In genomic region chr11:102981151-102981890, GRCm38 (mm10) we compare ENCODE assay signal across 33 mouse cellular contexts. TPM values are rescaled to one million over a fixed set of nuclear protein-coding genes. Genes with fewer than 3 reads are reported as not detected.
DNase-seq lines count a peak whose midpoint lies in the region; ATAC-seq and TF ChIP-seq lines count a peak whose summit lies in the region.
"Had no signal": no experiment of that assay in that cellular context is flagged by ENCODE, and none has a peak within 500 bp of the region (broad histone marks: within the 10 kb centered on the region; RNA-seq: fewer than 3 reads in every experiment).

No protein-coding gene starts in this region.

- H3K79me3 ChIP-seq in C2C12 (ENCODE audit: low read depth) = no peaks in the 10 kb centered on the region

- intact Hi-C loops in heart, postnatal 36 days (cut with DNase I) = no loop called here

- H3K36me3 ChIP-seq in C2C12 (ENCODE audit: control insufficient read depth, insufficient read depth) = no peaks in the 10 kb centered on the region
- no peaks in the 10 kb centered on the region for H3K36me3 ChIP-seq in forebrain, embryonic 13.5 days (ENCODE audit: poor library complexity, severe bottlenecking)
- H3K36me3 ChIP-seq: embryonic facial prominence, embryonic 10.5 days; embryonic facial prominence, embryonic 15.5 days; forebrain, embryonic 12.5 days; hindbrain, embryonic 15.5 days; limb, embryonic 12.5 days; liver, embryonic 15.5 days; midbrain, embryonic 15.5 days; neural tube, embryonic 12.5 days had no signal

- H3K27ac ChIP-seq in forebrain, embryonic 13.5 days = no peak overlapping the region
- H3K27ac ChIP-seq: embryonic facial prominence, embryonic 10.5 days; embryonic facial prominence, embryonic 15.5 days; forebrain, embryonic 12.5 days; hindbrain, embryonic 15.5 days; left cerebral cortex, adult 2 months; limb, embryonic 12.5 days; liver, embryonic 15.5 days; midbrain, embryonic 15.5 days; neural tube, embryonic 12.5 days; stomach, postnatal 0 days had no signal

- no peaks in the 10 kb centered on the region for H3K79me2 ChIP-seq in C2C12 (ENCODE audit: control insufficient read depth, insufficient read depth)

- H3ac ChIP-seq in C2C12 (ENCODE audit: control insufficient read depth, insufficient read length, low read depth) = no peak overlapping the region

- H3K9ac ChIP-seq in forebrain, embryonic 13.5 days = no peak overlapping the region
- H3K9ac ChIP-seq: embryonic facial prominence, embryonic 15.5 days; forebrain, embryonic 12.5 days; hindbrain, embryonic 15.5 days; limb, embryonic 12.5 days; liver, embryonic 15.5 days; lung, embryonic 14.5 days; midbrain, embryonic 15.5 days; neural tube, embryonic 12.5 days had no signal

- no peaks in the 10 kb centered on the region for H3K27me3 ChIP-seq in C2C12 (ENCODE audit: control insufficient read depth, insufficient read depth, insufficient read length)
- H3K27me3 ChIP-seq in forebrain, embryonic 13.5 days = peaks cover 3% of the 10 kb centered on the region; the same call in 1 of the 2 replicates
- H3K27me3 ChIP-seq: embryonic facial prominence, embryonic 15.5 days; hindbrain, embryonic 15.5 days; midbrain, embryonic 15.5 days had no signal

- TF ChIP-seq CTCF in C2C12 (IDR thresholded peaks at IDR 0.05; ENCODE audit: control insufficient read depth, insufficient read depth, insufficient read length) = no peak

- no peak overlapping the region for H3K4me3 ChIP-seq in C2C12 (ENCODE audit: insufficient read depth, poor library complexity, severe bottlenecking)
- no peak overlapping the region for H3K4me3 ChIP-seq in forebrain, embryonic 13.5 days
- H3K4me3 ChIP-seq: embryonic facial prominence, embryonic 10.5 days; embryonic facial prominence, embryonic 15.5 days; forebrain, embryonic 12.5 days; hindbrain, embryonic 15.5 days; left cerebral cortex, adult 2 months; limb, embryonic 12.5 days; liver, embryonic 15.5 days; midbrain, embryonic 15.5 days; neural tube, embryonic 12.5 days had no signal

- H3K9me3 ChIP-seq in forebrain, embryonic 13.5 days (replicated peaks) = no peaks in the 10 kb centered on the region
- H3K9me3 ChIP-seq: embryonic facial prominence, embryonic 10.5 days; embryonic facial prominence, embryonic 15.5 days; forebrain, embryonic 12.5 days; hindbrain, embryonic 15.5 days; limb, embryonic 12.5 days; liver, embryonic 15.5 days; midbrain, embryonic 15.5 days; neural tube, embryonic 12.5 days had no signal

- peak; percentile 53 for DNase-seq in adrenal gland, postnatal 10 days
- DNase-seq in adrenal gland, adult 8-10 months = no peak
- peak; percentile 64 to 69 for DNase-seq in adrenal gland, postnatal 36 days
- DNase-seq in thymus, postnatal 36 days = peak; percentile 22 to 35
- no peak for DNase-seq in heart, postnatal 36 days
- DNase-seq: cerebellum, adult 11-12 months; cerebellum, postnatal 10 days; gastrocnemius, postnatal 14 days; kidney, adult 11 months; kidney, postnatal 14 days; lung, embryonic 14.5 days; lung, postnatal 14 days; right cerebral cortex, adult 18-20 months had no signal

- ATAC-seq in forebrain, embryonic 13.5 days = no peak
- ATAC-seq: inflammation-experienced regulatory T-cells, adult 6 months; midbrain, embryonic 15.5 days had no signal

- WGBS in forebrain, embryonic 13.5 days = 70% methylated on average over 10 of the region's 10 CpGs

- H3K4me2 ChIP-seq in forebrain, embryonic 13.5 days = no peak overlapping the region
- H3K4me2 ChIP-seq: embryonic facial prominence, embryonic 15.5 days; forebrain, embryonic 12.5 days; heart, embryonic 11.5 days; hindbrain, embryonic 15.5 days; limb, embryonic 12.5 days; liver, embryonic 15.5 days; lung, embryonic 14.5 days; midbrain, embryonic 15.5 days; neural tube, embryonic 12.5 days had no signal

- H3K4me1 ChIP-seq in forebrain, embryonic 13.5 days = peaks cover 9% of the 10 kb centered on the region; the same call in 1 of the 2 replicates
- H3K4me1 ChIP-seq: embryonic facial prominence, embryonic 15.5 days; liver, embryonic 15.5 days; midbrain, embryonic 15.5 days had no signal

TF ChIP-seq in C2C12, 6 proteins besides CTCF, POLR2A, EP300 and RAD21:
- TF ChIP-seq USF1 (IDR thresholded peaks at IDR 0.05; ENCODE audit: low read depth) (peak; percentile 58), MYOG (IDR thresholded peaks at IDR 0.05; ENCODE audit: control insufficient read depth, extremely low read depth, insufficient read length) (no peak)

RNA-seq across cellular contexts. Expression of gene C1ql1, which starts 34.8 kb away (rescaled TPM):
- 10 to 100 TPM; 31.9 to 34.6 TPM for total RNA-seq in adrenal gland, postnatal 10 days (2021)
- total RNA-seq in adrenal gland, adult 8-10 months (2022) = 10 to 100 TPM; 62.1 to 91.9 (median 72.9) TPM
- polyA plus RNA-seq in C2C12 (2012; fragmentation: generic; extraction: Trizol) = 0.87 TPM
- total RNA-seq in adrenal gland, postnatal 36 days (2021) = 10 to 100 TPM; 32.8 to 40.4 TPM
- polyA plus RNA-seq in forebrain, embryonic 13.5 days (2015; fragmentation: Nextera tagmentation; extraction: Ambion mirVana) = 1.4 and 1.5 TPM in 2 replicates
- not detected for total RNA-seq in heart, postnatal 36 days (2021)
- total RNA-seq: granulocyte monocyte progenitor cell, adult 5-6 weeks; hematopoietic stem cell, adult 5-6 weeks; liver, adult 2 months had no signal
- polyA plus RNA-seq: heart, postnatal 0 days; inflammation-experienced regulatory T-cells, adult 6 months; liver, adult 2 months; spleen, adult 2 months had no signal

RNA-seq across cellular contexts. Expression of gene Nmt1, which starts 46.7 kb away (rescaled TPM):
- 10 to 100 TPM; 81.8 to 85.9 TPM for total RNA-seq in adrenal gland, postnatal 10 days (2021)
- 100 to 1,000 TPM; 102 to 113 (median 109) TPM for total RNA-seq in adrenal gland, adult 8-10 months (2022)
- 64.9 TPM for polyA plus RNA-seq in C2C12 (2012; fragmentation: generic; extraction: Trizol)
- total RNA-seq in adrenal gland, postnatal 36 days (2021) = 100 to 1,000 TPM; 100 to 114 TPM
- polyA plus RNA-seq in forebrain, embryonic 13.5 days (2015; fragmentation: Nextera tagmentation; extraction: Ambion mirVana) = 47.3 and 53.9 TPM in 2 replicates
- 10 to 100 TPM; 65.2 to 68.7 TPM for total RNA-seq in heart, postnatal 36 days (2021)

RNA-seq across cellular contexts. Expression of gene Dcakd, which starts 46.8 kb away (rescaled TPM):
- 10 to 100 TPM; 65.6 to 74.8 TPM for total RNA-seq in adrenal gland, postnatal 10 days (2021)
- total RNA-seq in adrenal gland, adult 8-10 months (2022) = 10 to 100 TPM; 64.3 to 89.6 (median 75.5) TPM
- 185 TPM for polyA plus RNA-seq in C2C12 (2012; fragmentation: generic; extraction: Trizol)
- total RNA-seq in adrenal gland, postnatal 36 days (2021) = 10 to 100 TPM; 65.4 to 66.8 TPM
- polyA plus RNA-seq in forebrain, embryonic 13.5 days (2015; fragmentation: Nextera tagmentation; extraction: Ambion mirVana) = 182 and 195 TPM in 2 replicates
- total RNA-seq in heart, postnatal 36 days (2021) = 10 to 100 TPM; 70.4 to 81.3 TPM

RNA-seq across cellular contexts. Expression of gene Kif18b, which starts 56.4 kb away (rescaled TPM):
- 10 to 100 TPM in 1 of 2 experiments, 1 to 10 TPM in 1; 6.9 to 10.4 TPM for total RNA-seq in adrenal gland, postnatal 10 days (2021)
- total RNA-seq in adrenal gland, adult 8-10 months (2022) = 1 to 10 TPM in 1 of 4 experiments, under 1 TPM in 3; 0.74 to 1.5 (median 0.91) TPM
- 44.9 TPM for polyA plus RNA-seq in C2C12 (2012; fragmentation: generic; extraction: Trizol)
- 1 to 10 TPM; 1.8 to 2.1 TPM for total RNA-seq in adrenal gland, postnatal 36 days (2021)
- 10.3 and 10.7 TPM in 2 replicates for polyA plus RNA-seq in forebrain, embryonic 13.5 days (2015; fragmentation: Nextera tagmentation; extraction: Ambion mirVana)
- total RNA-seq in heart, postnatal 36 days (2021) = under 1 TPM; 0.42 to 0.79 TPM
- total RNA-seq: layer of hippocampus, adult 18-20 months; left cerebral cortex, adult 2 months had no signal

Comparison
In these comparisons a context has a peak if more than half of its experiments do, and no peak if none do; other contexts are left out.
1. DNase-seq: peak in adrenal gland, postnatal 10 days (single experiment), adrenal gland, postnatal 36 days (2 of 2) and thymus, postnatal 36 days (2 of 2); none in adrenal gland, adult 8-10 months (single experiment) and heart, postnatal 36 days (0 of 2).
2. RNA of gene C1ql1, which starts 34.8 kb away (total RNA-seq): 62.1 to 91.9 TPM in adrenal gland, adult 8-10 months, 32.8 to 40.4 TPM in adrenal gland, postnatal 36 days and 31.9 to 34.6 TPM in adrenal gland, postnatal 10 days; not detected in heart, postnatal 36 days; every median in the first group is over 10 times any median in the second.